Mouse (Mus musculus) retina, embryonic 14.5 days (tissue): ENCODE data around the gene Chid1.
A peak's percentile ranks its signal among the peaks of the same experiment; 100 is the strongest.

ENCODE experiments used
- DNase-seq: peaks from one replicate; pipeline ENCODE4 v3.0.0-alpha.2; 2015; ENCODE audit warnings: low spot score

The Chid1 gene

GRCm38 (mm10) chr7:141476226-141476980 is 63.3 kb downstream of the Chid1 start:
- no peak for DNase-seq

DNA sequence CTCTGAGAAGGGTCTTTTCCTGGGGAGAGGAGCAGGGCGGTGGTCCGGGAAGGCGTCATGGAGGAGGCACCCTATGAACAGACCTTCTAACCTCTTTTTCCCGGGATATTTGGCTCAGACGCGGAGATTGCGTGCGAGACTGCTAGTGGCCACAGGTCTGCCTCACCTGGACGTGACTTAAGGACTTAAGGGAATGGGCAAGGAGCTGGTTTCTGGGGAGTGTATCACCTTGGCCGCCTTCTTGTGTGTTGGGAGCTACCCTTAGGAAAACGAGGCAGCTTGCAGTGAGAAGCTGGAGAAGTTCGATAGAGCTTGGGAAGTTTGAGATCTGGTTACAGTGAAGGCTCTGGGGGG is 63.9 kb downstream of the Chid1 start:
- no peak for DNase-seq

DNA sequence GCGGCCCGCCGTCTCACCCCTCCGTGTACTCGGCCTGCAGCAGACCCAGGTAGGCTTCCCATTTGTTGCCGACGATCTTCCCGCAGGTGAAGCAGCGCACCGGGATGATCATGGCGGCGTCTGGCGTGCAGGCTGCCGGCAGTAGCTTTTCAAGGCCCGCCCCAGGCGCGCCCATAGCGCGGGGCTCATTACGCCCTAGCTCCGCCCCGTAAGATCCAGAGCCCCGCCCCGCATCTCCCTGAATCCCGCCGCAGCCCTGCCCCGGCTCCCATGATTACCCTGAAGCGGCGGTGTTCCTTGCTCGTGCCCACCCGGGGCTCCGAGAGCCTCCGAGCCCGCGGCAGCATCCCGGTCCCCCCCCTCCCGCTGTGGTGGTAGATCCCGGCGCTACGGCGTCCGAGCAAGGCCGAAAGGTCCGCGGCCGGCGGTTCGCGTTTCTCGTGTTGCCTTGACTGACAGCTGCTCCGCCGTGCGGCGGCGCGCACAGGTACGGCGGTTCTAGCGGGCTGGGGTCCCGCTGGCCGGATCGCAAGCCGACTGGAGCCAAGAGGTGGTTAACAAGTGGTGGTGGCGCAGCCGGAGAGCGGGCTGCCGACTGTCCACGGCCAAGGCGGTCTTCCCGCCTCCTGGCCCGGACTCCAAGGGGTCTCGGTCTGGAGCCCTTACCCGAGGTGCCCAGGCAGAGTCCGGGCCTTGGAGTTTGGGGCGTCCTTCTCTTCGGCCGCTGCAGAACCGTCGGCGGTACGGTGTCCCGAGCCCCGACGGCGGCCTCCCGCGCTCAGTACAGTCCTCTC is 64.4 kb downstream of the Chid1 start, which contains the start of the genes Polr2l and Tspan4:
Polr2l (minus strand) TSS at position 122 of the 794 bp plus-strand sequence.
Tspan4 (plus strand) TSS at position 230 of the 794 bp plus-strand sequence.
- peak; percentile 88 for DNase-seq

DNA sequence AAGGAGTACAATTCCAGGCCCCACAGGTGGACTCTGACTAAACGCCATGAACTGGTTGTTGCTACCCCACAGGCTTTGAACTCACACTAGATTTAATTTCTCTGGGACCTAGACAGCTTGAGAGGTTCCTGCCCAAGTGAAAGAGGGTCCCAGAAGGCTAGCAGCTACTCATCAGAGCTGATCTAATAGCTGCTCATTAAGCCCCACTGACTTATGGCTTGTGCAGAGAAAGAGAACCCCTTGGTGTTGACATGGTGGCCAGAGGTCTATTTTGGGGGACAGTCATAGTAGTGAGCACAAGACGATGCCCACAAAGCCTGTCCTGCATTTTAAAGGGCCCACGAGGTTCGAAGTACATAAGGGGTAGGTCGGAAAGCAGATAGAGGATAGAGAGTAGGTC is 65.5 kb downstream of the Chid1 start:
- no peak for DNase-seq

- DNase-seq: no peak
Measured at GRCm38 (mm10) chr7:141472763-141473162, 66.9 kb downstream of the Chid1 start.

DNA sequence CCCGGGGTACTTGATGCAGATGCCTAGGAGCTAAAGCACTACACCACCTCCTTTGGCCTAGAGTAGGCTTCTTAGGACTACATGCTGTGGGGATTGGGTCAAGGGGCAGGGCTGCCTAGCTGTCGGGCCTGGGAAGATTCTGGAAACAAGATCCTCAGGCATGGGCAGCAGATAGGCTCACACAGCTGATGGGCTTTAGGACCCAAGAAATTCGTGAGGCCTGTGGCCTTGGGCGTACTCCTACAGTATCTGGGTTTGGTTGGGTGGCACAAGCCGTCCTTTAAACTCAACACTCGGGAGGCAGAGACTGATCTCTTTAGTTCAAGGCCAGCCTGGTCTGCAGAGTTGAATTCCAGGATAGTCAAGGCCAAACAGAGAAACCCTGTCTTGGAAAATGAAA is 67.4 kb downstream of the Chid1 start:
- no peak for DNase-seq

- DNase-seq: no peak
Measured at GRCm38 (mm10) chr7:141471236-141471635, 68.4 kb downstream of the Chid1 start.

DNA sequence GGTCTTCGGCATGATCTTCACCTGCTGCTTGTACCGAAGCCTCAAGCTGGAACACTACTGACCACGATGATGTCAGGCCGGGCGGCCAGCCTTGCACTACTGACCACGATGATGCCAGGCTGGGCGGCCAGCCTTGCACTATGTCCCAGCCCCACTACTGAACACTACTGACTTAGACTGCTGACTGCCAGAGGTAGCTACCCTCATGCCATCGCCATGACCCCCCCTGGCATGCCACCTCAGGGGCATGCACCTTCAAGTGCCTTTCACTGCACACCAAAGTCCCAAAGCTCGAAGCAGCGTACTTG is 69.1 kb downstream of the Chid1 start:
- DNase-seq: no peak

GRCm38 (mm10) chr7:141469901-141470636 is 69.6 kb downstream of the Chid1 start:
- DNase-seq: no peak

DNA sequence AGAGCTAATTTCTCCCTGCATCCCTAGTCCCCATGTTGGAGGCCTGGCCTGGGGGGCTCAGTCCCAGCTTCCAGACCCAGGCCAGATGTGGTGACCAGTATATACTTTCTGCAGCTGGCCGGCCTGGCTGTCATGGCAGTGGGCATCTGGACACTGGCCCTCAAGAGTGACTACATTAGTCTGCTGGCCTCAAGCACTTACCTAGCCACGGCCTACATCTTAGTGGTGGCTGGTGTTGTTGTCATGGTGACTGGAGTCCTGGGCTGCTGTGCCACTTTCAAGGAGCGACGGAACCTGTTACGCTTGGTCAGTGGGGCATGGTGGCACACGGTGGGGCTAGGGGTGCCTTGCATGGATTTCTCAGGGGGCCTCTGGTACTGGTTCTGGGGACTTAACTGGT is 70.3 kb downstream of the Chid1 start:
- DNase-seq: no peak

- DNase-seq: peak; percentile 82
Measured at GRCm38 (mm10) chr7:141468522-141469211, 71.0 kb downstream of the Chid1 start.

- no peak for DNase-seq
Measured at GRCm38 (mm10) chr7:141468164-141468521, 71.5 kb downstream of the Chid1 start.

DNA sequence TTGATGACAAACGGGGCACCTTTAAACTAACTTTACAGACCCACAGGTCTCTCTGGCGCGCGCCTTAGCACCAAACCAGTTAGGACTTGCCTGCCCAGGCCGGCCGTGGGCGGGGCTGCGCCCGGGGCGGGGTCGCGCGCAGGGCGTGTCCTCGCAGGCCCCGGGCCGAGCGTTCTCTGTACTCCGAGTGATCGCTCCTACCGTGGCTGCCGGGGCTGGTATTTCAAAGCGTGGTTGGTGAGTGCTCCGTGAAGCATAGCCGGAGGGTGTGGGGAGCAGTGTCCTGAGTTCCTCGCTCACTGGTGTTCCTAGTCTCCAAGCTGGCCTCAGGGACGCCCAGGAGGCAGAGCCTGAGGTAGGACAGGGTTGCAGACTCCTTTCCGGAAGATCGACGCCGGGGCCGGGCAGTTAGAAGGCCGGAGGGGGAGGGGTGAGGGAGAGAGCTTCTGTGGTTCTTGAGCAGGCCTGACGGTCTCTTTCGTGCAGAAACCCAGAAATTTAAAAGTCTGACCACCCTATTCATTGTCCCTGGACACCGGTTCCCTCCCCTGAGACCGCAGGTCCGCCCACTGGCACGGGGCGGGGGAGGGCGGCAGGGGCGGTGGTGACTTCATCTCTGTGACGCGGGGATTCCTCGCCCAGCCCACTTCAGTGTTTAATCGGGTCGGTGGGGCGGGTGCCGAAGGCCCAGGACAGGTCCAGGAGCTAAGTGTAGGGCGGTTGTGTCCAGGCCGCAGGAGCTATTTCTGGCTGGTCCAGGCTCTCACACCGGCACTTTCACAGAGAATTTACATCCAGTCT is 72.2 kb downstream of the Chid1 start, which contains the start of gene Cd151:
Cd151 (plus strand) TSS at position 163 of the 801 bp plus-strand sequence.
- DNase-seq: peak; percentile 73

- DNase-seq: no peak
Measured at GRCm38 (mm10) chr7:141466607-141467148, 73.0 kb downstream of the Chid1 start.

GRCm38 (mm10) chr7:141466045-141466394 is 73.6 kb downstream of the Chid1 start:
- DNase-seq: no peak

DNA sequence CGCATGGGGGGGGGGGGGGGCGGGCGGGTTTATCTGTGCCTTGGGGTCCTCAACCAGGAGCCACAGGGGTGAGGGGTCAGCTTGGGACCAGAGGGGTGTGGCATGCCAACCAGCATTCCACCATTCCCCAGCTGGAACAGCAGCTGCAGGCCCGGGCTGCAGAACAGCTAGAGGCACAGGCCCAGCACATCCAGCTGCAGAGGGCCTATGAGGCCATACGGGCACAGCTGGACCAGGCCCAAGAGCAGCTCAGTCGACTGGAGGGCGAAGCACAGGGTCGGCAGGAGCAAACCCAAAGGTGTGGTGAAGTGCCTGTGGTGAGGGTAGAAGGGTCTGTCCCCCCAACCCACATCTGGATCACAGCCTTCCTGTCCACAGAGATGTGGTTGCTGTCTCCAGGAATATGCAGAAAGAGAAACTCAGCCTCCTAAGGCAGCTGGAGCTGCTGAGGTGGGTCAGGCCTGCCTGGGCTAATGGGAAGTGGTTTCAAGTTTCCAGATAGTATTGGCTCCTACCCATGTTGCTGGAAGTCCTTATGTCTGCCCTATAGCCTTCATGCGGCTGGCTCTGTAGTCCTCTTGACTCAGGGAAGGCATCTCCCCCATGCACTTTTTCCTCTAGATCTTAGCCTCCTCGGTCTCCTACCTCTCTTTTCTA is 74.1 kb downstream of the Chid1 start:
- no peak for DNase-seq

DNA sequence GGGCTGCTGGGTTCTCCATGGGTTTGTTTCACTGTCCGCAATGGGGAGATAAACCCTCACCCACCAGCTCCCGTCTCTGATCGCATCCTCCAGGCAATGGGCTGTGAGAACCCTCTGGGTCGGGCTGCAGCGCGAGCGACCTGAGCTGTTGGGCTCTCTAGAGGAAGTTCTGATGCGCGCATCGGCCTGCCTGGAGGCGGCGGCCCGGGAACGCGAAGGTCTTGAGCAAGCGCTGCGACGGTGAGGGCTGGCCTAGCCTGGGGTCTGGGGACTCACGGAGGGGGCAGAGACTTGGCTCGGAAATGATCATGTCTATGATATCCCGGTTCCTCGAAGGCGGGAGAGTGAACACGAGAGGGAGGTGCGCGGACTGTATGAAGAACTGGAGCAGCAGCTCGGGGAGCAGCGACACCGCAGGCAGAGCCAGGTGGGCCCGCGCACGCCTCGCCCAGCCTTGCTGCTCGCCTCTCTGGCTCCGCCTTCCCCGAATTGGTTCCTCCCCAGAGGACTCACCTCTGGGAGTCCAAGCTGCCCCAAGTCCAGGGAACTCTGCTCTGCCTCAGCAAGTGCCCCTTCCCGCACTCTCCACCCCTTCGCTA is 75.0 kb downstream of the Chid1 start:
- no peak for DNase-seq

DNA sequence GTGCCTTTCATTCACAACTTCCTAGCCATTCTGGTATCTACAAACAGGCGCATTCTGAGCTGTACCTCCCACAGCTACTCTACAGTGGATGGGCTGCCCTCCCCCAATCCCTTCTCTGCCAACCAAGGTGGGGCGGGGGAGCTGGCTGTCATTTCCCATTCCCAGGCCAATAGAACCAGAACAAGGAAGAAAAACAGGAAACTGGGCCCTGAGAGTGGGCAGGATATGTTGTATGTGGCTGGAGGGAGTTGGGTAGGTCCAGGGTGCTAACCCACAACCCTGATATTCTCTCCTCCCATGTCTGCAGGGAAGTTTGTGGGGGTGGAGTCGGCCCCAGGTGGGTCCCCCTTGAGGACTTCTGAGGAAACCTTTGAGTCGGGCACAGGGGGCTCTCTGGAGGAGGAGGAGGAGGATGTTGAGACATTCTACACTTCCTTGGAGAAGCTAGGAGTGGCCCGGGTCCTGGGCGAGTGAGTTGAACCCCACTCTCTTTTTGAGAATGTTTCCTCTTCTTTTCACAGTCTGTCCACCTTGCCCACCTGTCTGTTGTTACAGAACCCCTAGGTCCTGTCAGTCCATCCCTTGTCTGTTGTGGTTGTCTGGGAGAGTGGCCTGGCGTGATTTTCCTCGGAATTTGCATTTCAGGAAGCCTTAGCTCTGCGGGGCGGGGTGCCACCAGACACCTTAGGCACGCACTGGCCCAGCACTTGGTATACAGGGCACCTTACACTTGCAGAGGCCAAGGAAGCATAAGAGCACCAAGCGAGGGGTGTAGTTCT is 75.6 kb downstream of the Chid1 start:
- DNase-seq: no peak

GRCm38 (mm10) chr7:141462333-141462821 is 77.3 kb downstream of the Chid1 start:
- no peak for DNase-seq
